Mouse (Mus musculus): Measurements from ENCODE around the gene Ambra1.

- TF ChIP-seq CTCF (IDR thresholded peaks at IDR 0.05; ENCODE audit: borderline replicate concordance, insufficient read depth, low read depth, low read length) (no peak), POLR2A (IDR thresholded peaks at IDR 0.05; ENCODE audit: borderline replicate concordance, insufficient read depth, low read length) (no peak)
These were observed 182.7 kb downstream of the Ambra1 start for GRCm38 (mm10) chr2:91912616-91913015.
